Mouse (Mus musculus): ENCODE measurements around the gene AI481877.

- TF ChIP-seq POLR2A (IDR thresholded peaks at IDR 0.05; ENCODE audit: control insufficient read depth, low read depth, low read length): no peak
- no peak for TF ChIP-seq CTCF (IDR thresholded peaks at IDR 0.05; ENCODE audit: control insufficient read depth, insufficient read depth, insufficient replicate concordance, low read depth, low read length)
Measured at GRCm38 (mm10) chr4:59169981-59170380, 31.2 kb upstream of the AI481877 start.

Data from testis, adult 2 months (tissue).